ENCODE assay signal across 8 mouse cellular contexts in the genomic region with DNA sequence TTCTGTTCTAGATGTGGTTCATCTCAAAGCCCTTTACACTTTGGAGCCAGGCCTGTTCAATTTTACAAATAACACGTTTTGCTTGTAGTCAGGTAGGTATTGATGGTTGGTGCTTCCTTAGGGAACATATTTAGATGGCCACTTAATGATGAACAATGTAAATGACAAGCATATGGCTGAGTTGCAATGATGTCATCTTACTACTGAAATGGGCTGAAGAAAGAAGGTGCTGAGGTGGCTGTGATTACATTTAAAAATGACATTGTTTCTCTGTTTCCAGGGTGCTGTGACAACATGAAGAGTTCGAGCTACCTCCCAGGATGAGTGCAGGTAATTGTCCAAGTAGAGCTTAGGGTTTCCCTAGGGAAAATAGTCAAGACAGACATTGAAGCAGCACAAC. TPM values are rescaled to one million over a fixed set of nuclear protein-coding genes. Genes with fewer than 3 reads are reported as not detected.
DNase-seq lines count a peak whose midpoint lies in the region; ATAC-seq lines count a peak whose summit lies in the region.

No protein-coding gene starts in this region.

- WGBS in heart, embryonic 16.5 days = 0% methylated on average over 2 of the region's 2 CpGs
- WGBS in hindbrain, embryonic 12.5 days = 4% methylated on average over 2 of the region's 2 CpGs
- WGBS in midbrain, embryonic 12.5 days = 1% methylated on average over 2 of the region's 2 CpGs

- H3K9ac ChIP-seq in heart, embryonic 16.5 days (ENCODE audit: low read length) = peak overlapping the region; percentile 87
- peak overlapping the region; percentile 91 for H3K9ac ChIP-seq in hindbrain, embryonic 12.5 days
- H3K9ac ChIP-seq in midbrain, embryonic 12.5 days (replicated peaks) = peak overlapping the region; percentile 96

- no peaks in the 10 kb centered on the region for H3K9me3 ChIP-seq in heart, embryonic 16.5 days (replicated peaks; ENCODE audit: control insufficient read depth, low read length)
- no peaks in the 10 kb centered on the region for H3K9me3 ChIP-seq in hindbrain, embryonic 12.5 days (replicated peaks)
- H3K9me3 ChIP-seq in midbrain, embryonic 12.5 days = no peaks in the 10 kb centered on the region

- peaks cover 23% of the 10 kb centered on the region for H3K4me1 ChIP-seq in heart, embryonic 16.5 days (ENCODE audit: control insufficient read depth, insufficient read depth, low read length)
- peaks cover 26% of the 10 kb centered on the region for H3K4me1 ChIP-seq in hindbrain, embryonic 12.5 days
- peaks cover 33% of the 10 kb centered on the region for H3K4me1 ChIP-seq in midbrain, embryonic 12.5 days

- peak overlapping the region; percentile 76 for H3K4me3 ChIP-seq in heart, embryonic 16.5 days (ENCODE audit: low read length)
- H3K4me3 ChIP-seq in hindbrain, embryonic 12.5 days = peak overlapping the region; percentile 76
- H3K4me3 ChIP-seq in midbrain, embryonic 12.5 days = peak overlapping the region; percentile 82

- H3K36me3 ChIP-seq in heart, embryonic 16.5 days (ENCODE audit: control insufficient read depth, insufficient read depth) = peaks cover 27% of the 10 kb centered on the region
- H3K36me3 ChIP-seq in hindbrain, embryonic 12.5 days = peaks cover 30% of the 10 kb centered on the region
- H3K36me3 ChIP-seq in midbrain, embryonic 12.5 days = peaks cover 22% of the 10 kb centered on the region

- no peak for DNase-seq in heart, postnatal 25 days (ENCODE audit: low spot score)
- peak; percentile 24 for DNase-seq in MN1 (ENCODE audit: low spot score)
- DNase-seq in adrenal gland, adult 8-10 months = no peak
- DNase-seq in gastrocnemius, postnatal 14 days = no peak

- intact Hi-C loops in heart, postnatal 25 days (cut with DNase I) = loop anchor here (2.0 to 5.0 kb wide), 2 partner anchors 14 to 93 kb away; partner anchors contain the start of gene Ttc9c
- intact Hi-C loops in gastrocnemius, postnatal 14 days (cut with DNase I; ENCODE audit: low total_unique reads) = no loop called here

- no peak for ATAC-seq in heart, embryonic 16.5 days (replicated peaks; ENCODE audit: extremely low read depth, insufficient read depth, low FRiP score)
- no peak for ATAC-seq in hindbrain, embryonic 12.5 days (ENCODE audit: low FRiP score)
- ATAC-seq in midbrain, embryonic 12.5 days (ENCODE audit: low FRiP score, low read depth) = no peak
- ATAC-seq in megakaryocyte-erythroid progenitor cell, adult 5-6 weeks (replicated peaks; ENCODE audit: low FRiP score, low TSS enrichment, poor library complexity, severe bottlenecking) = no peak

- H3K4me2 ChIP-seq in heart, embryonic 16.5 days (ENCODE audit: low read depth, low read length) = peak overlapping the region; percentile 80
- peak overlapping the region; percentile 76 for H3K4me2 ChIP-seq in hindbrain, embryonic 12.5 days (replicated peaks)
- H3K4me2 ChIP-seq in midbrain, embryonic 12.5 days (replicated peaks) = peak overlapping the region; percentile 78

- H3K27ac ChIP-seq in heart, embryonic 16.5 days (ENCODE audit: low read length) = peak overlapping the region; percentile 90; the same call in 1 of the 2 replicates
- H3K27ac ChIP-seq in hindbrain, embryonic 12.5 days = no peak overlapping the region
- peak overlapping the region; percentile 78 for H3K27ac ChIP-seq in midbrain, embryonic 12.5 days (replicated peaks)

- H3K27me3 ChIP-seq in heart, embryonic 16.5 days (ENCODE audit: control insufficient read depth, insufficient read depth, low read length) = no peaks in the 10 kb centered on the region
- no peaks in the 10 kb centered on the region for H3K27me3 ChIP-seq in hindbrain, embryonic 12.5 days
- H3K27me3 ChIP-seq in midbrain, embryonic 12.5 days = no peaks in the 10 kb centered on the region

RNA-seq across cellular contexts. Expression of gene Slc3a2, which starts 1.2 kb away (rescaled TPM):
- polyA plus RNA-seq in heart, embryonic 16.5 days (2015; fragmentation: Nextera tagmentation; extraction: Ambion mirVana) = 66.4 and 68.8 TPM in 2 replicates
- 10 to 100 TPM; 36.1 to 38.0 TPM for total RNA-seq in heart, postnatal 25 days (2021)
- 126 and 127 TPM in 2 replicates for polyA plus RNA-seq in hindbrain, embryonic 12.5 days (2016; fragmentation: Nextera tagmentation; extraction: Ambion mirVana)
- 138 and 150 TPM in 2 replicates for polyA plus RNA-seq in midbrain, embryonic 12.5 days (2016; fragmentation: Nextera tagmentation; extraction: Ambion mirVana)
- total RNA-seq in adrenal gland, adult 8-10 months (2022) = 100 to 1,000 TPM; 210 to 266 (median 246) TPM
- total RNA-seq in megakaryocyte-erythroid progenitor cell, adult 5-6 weeks (2014; fragmentation: Nextera tagmentation) = 67.5 and 74.7 TPM in 2 replicates
- 70.1 and 93.9 TPM in 2 replicates for total RNA-seq in megakaryocyte-erythroid progenitor cell, adult 5-6 weeks (2017)
- total RNA-seq in gastrocnemius, postnatal 14 days (2021) = 10 to 100 TPM; 24.6 to 26.8 TPM

RNA-seq across cellular contexts. Expression of gene Wdr74, which starts 11.2 kb away (rescaled TPM):
- polyA plus RNA-seq in heart, embryonic 16.5 days (2015; fragmentation: Nextera tagmentation; extraction: Ambion mirVana) = 53.5 and 54.9 TPM in 2 replicates
- 10 to 100 TPM; 17.9 to 18.9 TPM for total RNA-seq in heart, postnatal 25 days (2021)
- polyA plus RNA-seq in hindbrain, embryonic 12.5 days (2016; fragmentation: Nextera tagmentation; extraction: Ambion mirVana) = 72.6 and 73.3 TPM in 2 replicates
- polyA plus RNA-seq in midbrain, embryonic 12.5 days (2016; fragmentation: Nextera tagmentation; extraction: Ambion mirVana) = 78.5 and 80.7 TPM in 2 replicates
- total RNA-seq in adrenal gland, adult 8-10 months (2022) = 10 to 100 TPM; 49.1 to 60.4 (median 53.3) TPM
- 193 and 207 TPM in 2 replicates for total RNA-seq in megakaryocyte-erythroid progenitor cell, adult 5-6 weeks (2014; fragmentation: Nextera tagmentation)
- 142 TPM in 2 replicates for total RNA-seq in megakaryocyte-erythroid progenitor cell, adult 5-6 weeks (2017)
- total RNA-seq in gastrocnemius, postnatal 14 days (2021) = 10 to 100 TPM; 21.7 to 23.4 TPM

RNA-seq across cellular contexts. Expression of gene 1700092M07Rik, which starts 16.1 kb away (rescaled TPM):
- 0.63 and 0.74 TPM in 2 replicates for polyA plus RNA-seq in heart, embryonic 16.5 days (2015; fragmentation: Nextera tagmentation; extraction: Ambion mirVana)
- not detected for total RNA-seq in heart, postnatal 25 days (2021)
- 2.4 and 4.5 TPM in 2 replicates for polyA plus RNA-seq in hindbrain, embryonic 12.5 days (2016; fragmentation: Nextera tagmentation; extraction: Ambion mirVana)
- 3.3 and 4.5 TPM in 2 replicates for polyA plus RNA-seq in midbrain, embryonic 12.5 days (2016; fragmentation: Nextera tagmentation; extraction: Ambion mirVana)
- 1 to 10 TPM in 3 of 4 experiments, under 1 TPM in 1; 0.64 to 4.4 (median 1.8) TPM for total RNA-seq in adrenal gland, adult 8-10 months (2022)
- 2.0 TPM in 1 of 2 replicates, not detected in the other for total RNA-seq in megakaryocyte-erythroid progenitor cell, adult 5-6 weeks (2014; fragmentation: Nextera tagmentation)
- 3.8 and 6.5 TPM in 2 replicates for total RNA-seq in megakaryocyte-erythroid progenitor cell, adult 5-6 weeks (2017)
- total RNA-seq in gastrocnemius, postnatal 14 days (2021) = not detected

RNA-seq across cellular contexts. Expression of gene Stx5a, which starts 16.8 kb away (rescaled TPM):
- 91.5 and 91.7 TPM in 2 replicates for polyA plus RNA-seq in heart, embryonic 16.5 days (2015; fragmentation: Nextera tagmentation; extraction: Ambion mirVana)
- 10 to 100 TPM; 27.6 to 31.0 TPM for total RNA-seq in heart, postnatal 25 days (2021)
- polyA plus RNA-seq in hindbrain, embryonic 12.5 days (2016; fragmentation: Nextera tagmentation; extraction: Ambion mirVana) = 128 and 132 TPM in 2 replicates
- 121 and 127 TPM in 2 replicates for polyA plus RNA-seq in midbrain, embryonic 12.5 days (2016; fragmentation: Nextera tagmentation; extraction: Ambion mirVana)
- total RNA-seq in adrenal gland, adult 8-10 months (2022) = 100 to 1,000 TPM in 3 of 4 experiments, 10 to 100 TPM in 1; 90.9 to 138 (median 118) TPM
- 74.7 and 80.4 TPM in 2 replicates for total RNA-seq in megakaryocyte-erythroid progenitor cell, adult 5-6 weeks (2014; fragmentation: Nextera tagmentation)
- 35.5 and 43.5 TPM in 2 replicates for total RNA-seq in megakaryocyte-erythroid progenitor cell, adult 5-6 weeks (2017)
- total RNA-seq in gastrocnemius, postnatal 14 days (2021) = 10 to 100 TPM; 24.1 to 28.0 TPM

RNA-seq across cellular contexts. Expression of gene Nxf1, which starts 32.5 kb away (rescaled TPM):
- 134 and 145 TPM in 2 replicates for polyA plus RNA-seq in heart, embryonic 16.5 days (2015; fragmentation: Nextera tagmentation; extraction: Ambion mirVana)
- 10 to 100 TPM; 37.5 to 48.1 TPM for total RNA-seq in heart, postnatal 25 days (2021)
- 190 and 196 TPM in 2 replicates for polyA plus RNA-seq in hindbrain, embryonic 12.5 days (2016; fragmentation: Nextera tagmentation; extraction: Ambion mirVana)
- 210 and 224 TPM in 2 replicates for polyA plus RNA-seq in midbrain, embryonic 12.5 days (2016; fragmentation: Nextera tagmentation; extraction: Ambion mirVana)
- 100 to 1,000 TPM; 102 to 164 (median 148) TPM for total RNA-seq in adrenal gland, adult 8-10 months (2022)
- 365 and 530 TPM in 2 replicates for total RNA-seq in megakaryocyte-erythroid progenitor cell, adult 5-6 weeks (2014; fragmentation: Nextera tagmentation)
- 100 and 161 TPM in 2 replicates for total RNA-seq in megakaryocyte-erythroid progenitor cell, adult 5-6 weeks (2017)
- total RNA-seq in gastrocnemius, postnatal 14 days (2021) = 10 to 100 TPM; 32.5 to 33.2 TPM
